Comparison of ENCODE assay signal across 17 mouse cellular contexts in the genomic region with DNA sequence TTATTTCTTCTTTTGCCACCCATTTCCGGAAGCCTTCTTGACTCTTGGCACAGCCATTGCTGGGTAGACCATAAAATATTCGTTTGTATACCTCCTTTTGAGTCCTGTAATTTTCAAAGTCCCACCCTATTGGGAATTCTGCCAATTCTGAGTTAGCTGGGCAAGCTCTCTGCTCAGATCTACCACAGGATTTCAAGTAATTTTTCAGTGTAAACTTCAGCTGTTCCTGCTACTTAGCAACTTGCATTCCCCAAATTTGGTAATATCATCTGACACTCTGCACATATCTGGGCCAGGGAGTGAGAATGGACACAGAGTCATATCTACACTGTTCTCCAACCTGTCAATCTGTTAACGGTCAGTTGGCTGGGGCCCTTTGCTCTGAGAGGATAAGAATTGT.
DNase-seq lines count a peak whose midpoint lies in the region; ATAC-seq and TF ChIP-seq lines count a peak whose summit lies in the region.
"Had no signal": no experiment of that assay in that cellular context is flagged by ENCODE, and none has a peak within 500 bp of the region (broad histone marks: within the 10 kb centered on the region; RNA-seq: fewer than 3 reads in every experiment).

No protein-coding gene starts in this region.

- H3K4me2 ChIP-seq in hindbrain, postnatal 0 days (ENCODE audit: low read depth, low read length): no peak overlapping the region
- no peak overlapping the region for H3K4me2 ChIP-seq in hindbrain, embryonic 13.5 days
- H3K4me2 ChIP-seq: heart, embryonic 15.5 days; liver, embryonic 13.5 days; midbrain, embryonic 12.5 days had no signal

- H3K36me3 ChIP-seq in hindbrain, postnatal 0 days (ENCODE audit: insufficient read depth, low read length): no peaks in the 10 kb centered on the region
- no peaks in the 10 kb centered on the region for H3K36me3 ChIP-seq in hindbrain, embryonic 13.5 days
- H3K36me3 ChIP-seq: heart, embryonic 15.5 days; liver, embryonic 13.5 days; midbrain, embryonic 12.5 days had no signal

- no peaks in the 10 kb centered on the region for H3K27me3 ChIP-seq in hindbrain, postnatal 0 days (ENCODE audit: insufficient read depth, low read length)
- H3K27me3 ChIP-seq in hindbrain, embryonic 13.5 days: no peaks in the 10 kb centered on the region
- H3K27me3 ChIP-seq: heart, embryonic 15.5 days; liver, embryonic 13.5 days; midbrain, embryonic 12.5 days had no signal

- H3K4me3 ChIP-seq in hindbrain, postnatal 0 days (ENCODE audit: low read length): no peak overlapping the region
- H3K4me3 ChIP-seq in hindbrain, embryonic 13.5 days: no peak overlapping the region
- H3K4me3 ChIP-seq: heart, adult 2 months; heart, embryonic 15.5 days; liver, embryonic 13.5 days; midbrain, embryonic 12.5 days had no signal

- no peak for TF ChIP-seq CTCF in hindbrain, postnatal 0 days (IDR thresholded peaks at IDR 0.05; ENCODE audit: low read depth)

- no peak for ATAC-seq in hindbrain, postnatal 0 days
- ATAC-seq in hindbrain, embryonic 13.5 days (ENCODE audit: low FRiP score): no peak

- no peak overlapping the region for H3K27ac ChIP-seq in hindbrain, postnatal 0 days
- H3K27ac ChIP-seq in hindbrain, embryonic 13.5 days: no peak overlapping the region
- H3K27ac ChIP-seq: heart, adult 2 months; heart, embryonic 15.5 days; liver, embryonic 13.5 days; macrophage; midbrain, embryonic 12.5 days had no signal

- WGBS in hindbrain, postnatal 0 days: 55% methylated on average over 3 of the region's 3 CpGs
- WGBS in hindbrain, embryonic 13.5 days: 76% methylated on average over 3 of the region's 3 CpGs

- no peak overlapping the region for H3K9ac ChIP-seq in hindbrain, postnatal 0 days (replicated peaks; ENCODE audit: low read length)
- no peak overlapping the region for H3K9ac ChIP-seq in hindbrain, embryonic 13.5 days
- H3K9ac ChIP-seq: heart, embryonic 15.5 days; liver, embryonic 13.5 days; midbrain, embryonic 12.5 days had no signal

- H3K9me3 ChIP-seq in hindbrain, postnatal 0 days (ENCODE audit: low read length): no peaks in the 10 kb centered on the region
- H3K9me3 ChIP-seq in hindbrain, embryonic 13.5 days: no peaks in the 10 kb centered on the region
- H3K9me3 ChIP-seq: heart, embryonic 15.5 days; liver, embryonic 13.5 days; midbrain, embryonic 12.5 days had no signal

- DNase-seq in hindbrain, postnatal 0 days (ENCODE audit: low spot score): peak; percentile 13
- peak; percentile 4 for DNase-seq in lung, postnatal 36 days
- DNase-seq in lung, postnatal 25 days (ENCODE audit: low spot score): no peak
- DNase-seq in adipocyte (ENCODE audit: low spot score): peak; percentile 31
- no peak for DNase-seq in cerebellum, postnatal 36 days
- DNase-seq in MN1 (ENCODE audit: low spot score): no peak
- DNase-seq: adrenal gland, adult 8-10 months; cerebellum, adult 8-10 months; heart, adult 2 months; kidney, adult 8-10 months; layer of hippocampus, postnatal 36 days; liver, embryonic 13.5 days; thymus, postnatal 4 days had no signal

- H3K4me1 ChIP-seq in hindbrain, postnatal 0 days (ENCODE audit: insufficient read depth, low read length): no peaks in the 10 kb centered on the region
- H3K4me1 ChIP-seq in hindbrain, embryonic 13.5 days (replicated peaks): no peaks in the 10 kb centered on the region
- H3K4me1 ChIP-seq: heart, embryonic 15.5 days; liver, embryonic 13.5 days; midbrain, embryonic 12.5 days had no signal

Comparison
In these comparisons a context has a peak if more than half of its experiments do, and no peak if none do; other contexts are left out.
1. DNase-seq: peak in hindbrain, postnatal 0 days (single experiment), lung, postnatal 36 days (single experiment) and adipocyte (single experiment); none in lung, postnatal 25 days (single experiment), cerebellum, postnatal 36 days (0 of 2) and MN1 (single experiment).